Mouse (Mus musculus) inflammation-experienced regulatory T-cells, adult 6 months (primary cell): ENCODE data around the gene Elk3. TPM values are rescaled to one million over a fixed set of nuclear protein-coding genes. Genes with fewer than 3 reads are reported as not detected.

Experiments used
- ATAC-seq: one replicate; pipeline ENCODE4 v1.8.0; 2017
- polyA plus RNA-seq, 3 experiments: library from polyadenylated mRNA; unstranded; fragments of 100-300 nt; shearing (Covaris generic); gene quantifications; one replicate each; pipeline ENCODE4 v1.2.1; 2017

Elk3 gene
- polyA plus RNA-seq, 3 experiments from 2014 or later, result 36.0 to 50.7 (median 38.6) TPM

- no peak for ATAC-seq
Measured at GRCm38 (mm10) chr10:93331543-93331942, 20.6 kb upstream of the Elk3 start.

DNA sequence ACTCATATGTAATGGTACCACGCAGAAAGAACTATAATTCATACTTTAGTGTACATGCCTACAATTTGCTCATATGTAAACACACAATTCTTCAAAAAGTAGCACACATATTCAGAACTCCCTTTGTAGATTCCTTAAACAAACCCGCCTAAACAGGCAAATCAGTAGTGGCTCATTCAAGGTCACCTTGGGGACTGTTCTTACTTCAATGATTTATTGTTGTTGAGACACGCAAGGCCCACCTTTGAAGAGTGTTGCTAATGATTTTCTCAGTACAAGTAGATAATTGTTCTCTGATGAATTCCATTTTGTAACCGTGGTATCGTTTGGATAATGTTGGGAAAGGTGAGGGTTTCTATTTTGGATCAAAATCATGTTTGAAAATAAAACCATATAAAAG lies 17.4 kb upstream of the Elk3 start:
- ATAC-seq, result no peak

DNA sequence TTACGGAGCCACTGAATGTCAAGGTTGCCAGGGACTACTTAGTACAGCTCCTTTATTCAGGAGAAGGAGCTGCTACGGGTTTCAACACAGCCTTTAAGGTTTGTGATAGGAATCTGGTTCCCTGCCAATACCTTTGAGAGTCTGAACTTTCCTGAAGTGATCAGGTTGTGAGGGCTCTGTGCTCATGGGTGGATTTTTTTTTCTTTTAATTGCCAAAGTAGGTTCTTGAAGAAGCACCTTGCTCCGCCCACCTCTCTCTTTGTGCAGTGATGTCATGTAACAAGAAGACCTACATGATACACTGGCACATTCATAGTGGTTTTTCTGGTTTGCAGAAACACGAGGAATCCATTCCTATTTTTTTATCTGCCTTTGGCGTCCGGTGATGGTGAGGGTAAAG lies 16.3 kb upstream of the Elk3 start:
- no peak for ATAC-seq

GRCm38 (mm10) chr10:93326741-93327100 lies 15.8 kb upstream of the Elk3 start:
- no peak for ATAC-seq

GRCm38 (mm10) chr10:93325804-93326740 lies 15.1 kb upstream of the Elk3 start:
- peak; percentile 49 for ATAC-seq

GRCm38 (mm10) chr10:93325369-93325768 lies 14.4 kb upstream of the Elk3 start:
- ATAC-seq, result peak; percentile 92

DNA sequence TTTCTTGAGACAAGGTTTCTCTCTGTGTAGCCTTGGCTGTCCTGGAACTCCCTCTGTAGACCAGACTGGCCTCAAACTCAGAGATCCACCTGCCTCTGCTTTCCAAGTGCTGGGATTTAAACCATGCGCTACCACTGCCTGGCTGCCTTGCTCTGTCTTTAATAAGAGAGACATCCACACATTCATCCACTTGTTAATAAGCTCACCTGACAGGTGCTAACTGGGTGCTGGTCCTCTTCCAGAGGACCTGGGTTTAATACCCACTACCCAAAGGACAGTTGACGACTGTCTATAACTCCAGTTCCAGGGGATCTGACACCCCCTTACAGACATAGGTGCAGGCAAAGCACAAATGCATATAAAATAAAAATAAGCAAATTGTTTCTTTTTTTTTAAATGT lies 13.5 kb upstream of the Elk3 start:
- ATAC-seq, result no peak

DNA sequence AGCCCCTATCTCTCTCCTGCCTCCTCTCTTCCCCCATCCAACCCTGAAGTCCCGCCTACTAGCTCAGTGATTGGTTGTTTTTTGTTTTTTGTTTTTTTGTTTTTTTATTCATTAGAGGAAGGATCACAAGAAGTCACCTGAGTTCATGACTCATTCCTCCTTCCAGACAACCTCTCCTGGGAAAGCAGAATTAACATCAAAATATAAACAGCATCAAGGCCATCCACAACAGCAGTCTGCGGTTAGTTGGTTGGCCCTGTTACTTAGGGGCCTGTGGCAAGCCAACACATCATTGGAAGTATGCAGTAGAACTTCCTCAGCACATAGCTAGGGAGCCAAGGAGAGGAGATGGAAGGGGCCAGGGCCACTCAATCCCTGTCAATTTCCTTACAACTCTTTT lies 12.7 kb upstream of the Elk3 start:
- ATAC-seq, result no peak

DNA sequence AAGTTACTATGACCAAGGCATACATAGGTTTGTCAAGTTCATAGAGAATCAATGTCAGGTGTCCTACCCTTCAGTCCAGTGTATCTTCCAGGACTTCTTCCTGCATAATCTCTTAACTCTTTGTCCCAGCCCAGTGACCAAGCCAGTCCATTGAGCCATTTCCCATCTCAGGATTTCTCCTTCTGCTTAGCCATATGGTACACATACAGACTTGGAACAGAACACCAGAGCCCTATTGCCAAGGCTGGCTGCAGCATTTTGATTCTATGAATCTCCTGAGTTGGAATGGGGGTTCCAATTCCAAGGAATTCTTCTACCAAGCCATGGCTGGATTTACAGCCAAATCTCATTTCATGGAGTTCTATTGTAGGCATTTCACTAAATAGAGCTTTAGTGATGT lies 10.8 kb upstream of the Elk3 start:
- ATAC-seq, result no peak

GRCm38 (mm10) chr10:93320148-93320547 lies 9.2 kb upstream of the Elk3 start:
- no peak for ATAC-seq

GRCm38 (mm10) chr10:93319526-93320063 lies 8.7 kb upstream of the Elk3 start:
- ATAC-seq, result no peak

DNA sequence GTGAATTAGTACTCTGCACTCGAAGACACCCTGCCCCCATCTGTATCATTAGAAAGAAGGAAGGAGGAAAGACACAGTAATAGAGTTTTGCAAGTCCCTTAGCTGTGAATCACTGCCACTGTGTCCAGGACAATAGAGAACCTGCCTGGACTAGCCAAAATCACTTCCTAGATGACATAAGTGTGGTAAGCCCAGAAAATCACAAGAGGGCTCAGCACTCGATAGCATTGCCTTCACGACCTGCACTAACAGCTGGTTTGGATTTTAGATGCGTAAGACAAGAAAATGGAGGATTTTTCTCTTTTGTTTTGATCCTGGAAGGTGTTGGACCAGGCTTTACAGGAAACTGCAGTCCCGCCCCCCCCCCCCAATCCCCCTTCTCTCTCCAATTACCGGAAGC lies 6.0 kb upstream of the Elk3 start:
- ATAC-seq, result no peak

GRCm38 (mm10) chr10:93311576-93311975 lies 641 bp upstream of the Elk3 start:
- no peak for ATAC-seq

GRCm38 (mm10) chr10:93309934-93310621 lies 857 bp downstream of the Elk3 start:
- peak; percentile 29 for ATAC-seq

DNA sequence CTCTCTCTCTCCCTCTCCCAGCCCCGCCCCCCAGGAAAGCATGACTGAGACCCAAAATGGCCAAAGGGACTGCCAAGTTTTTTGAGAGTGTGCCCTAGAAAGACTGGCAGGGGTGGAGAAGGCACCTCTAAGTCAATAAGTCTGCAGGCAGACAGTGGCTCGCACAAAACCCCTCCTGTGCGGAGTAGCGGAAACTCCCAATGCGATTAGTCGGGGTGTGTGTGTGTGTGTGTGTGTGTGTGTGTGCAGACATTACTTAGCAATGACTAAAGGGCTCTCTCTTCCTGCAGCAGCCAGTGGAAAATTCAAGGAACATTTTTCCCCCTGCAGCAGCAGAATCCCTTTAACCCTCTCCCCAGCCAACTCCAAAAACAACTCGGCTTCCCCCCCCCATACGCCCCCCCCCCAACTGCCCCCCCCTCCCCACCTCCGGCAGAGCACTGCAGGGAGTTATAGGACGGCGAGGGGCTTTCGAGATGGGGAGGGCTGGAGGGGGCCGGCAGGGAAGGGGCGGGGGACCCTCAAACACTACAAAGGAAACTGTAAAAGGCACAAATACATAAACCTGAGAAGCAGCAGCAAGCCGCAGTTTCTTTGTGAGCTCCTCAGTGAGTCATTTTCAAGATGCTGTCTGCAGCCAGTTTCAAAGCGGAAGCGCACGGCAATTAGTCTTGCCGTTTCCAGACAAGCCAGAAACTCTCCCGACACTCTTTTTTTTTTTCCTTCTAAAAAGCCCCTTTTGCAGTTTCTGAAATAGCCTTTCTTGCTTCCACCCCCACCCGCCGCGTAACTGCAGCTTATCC lies 1.6 kb downstream of the Elk3 start:
- ATAC-seq, result peak; percentile 57

DNA sequence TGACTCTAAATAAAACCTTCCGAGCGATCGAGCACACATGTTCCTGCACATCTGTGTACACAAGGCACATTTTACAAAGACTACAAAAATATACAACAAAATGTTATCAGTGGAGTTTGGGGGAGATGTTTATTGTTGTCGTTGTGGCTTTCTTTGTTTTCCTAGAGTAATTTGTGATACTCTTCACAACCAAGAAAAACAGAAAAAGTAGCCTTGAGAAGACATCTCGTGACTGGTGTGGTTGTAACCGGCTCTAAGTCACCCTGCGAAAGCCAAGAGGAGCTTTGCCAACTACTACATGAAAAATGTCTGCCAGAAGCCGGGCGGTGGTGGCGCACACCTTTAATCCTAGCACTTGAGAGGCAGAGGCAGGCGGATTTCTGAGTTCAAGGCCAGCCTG lies 4.6 kb downstream of the Elk3 start:
- no peak for ATAC-seq

DNA sequence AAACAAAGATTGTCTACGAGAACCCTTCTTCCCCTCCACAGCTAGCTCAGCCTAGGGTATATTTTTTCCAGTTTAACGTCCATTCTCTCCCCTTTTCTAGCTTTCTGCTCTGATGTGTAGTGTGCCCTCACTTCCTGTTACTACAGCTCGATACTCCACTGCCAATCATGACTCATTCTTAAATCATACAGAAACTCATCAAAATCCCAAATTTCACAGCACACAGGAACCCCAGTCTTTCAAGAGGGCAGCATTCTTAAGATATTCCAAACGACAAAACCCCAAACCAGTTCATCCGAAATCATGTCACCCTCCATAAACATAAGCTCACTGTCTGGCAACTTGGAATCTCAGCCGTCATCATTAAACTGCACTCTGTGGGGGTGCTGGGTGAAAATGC lies 5.0 kb downstream of the Elk3 start:
- ATAC-seq, result peak; percentile 27

DNA sequence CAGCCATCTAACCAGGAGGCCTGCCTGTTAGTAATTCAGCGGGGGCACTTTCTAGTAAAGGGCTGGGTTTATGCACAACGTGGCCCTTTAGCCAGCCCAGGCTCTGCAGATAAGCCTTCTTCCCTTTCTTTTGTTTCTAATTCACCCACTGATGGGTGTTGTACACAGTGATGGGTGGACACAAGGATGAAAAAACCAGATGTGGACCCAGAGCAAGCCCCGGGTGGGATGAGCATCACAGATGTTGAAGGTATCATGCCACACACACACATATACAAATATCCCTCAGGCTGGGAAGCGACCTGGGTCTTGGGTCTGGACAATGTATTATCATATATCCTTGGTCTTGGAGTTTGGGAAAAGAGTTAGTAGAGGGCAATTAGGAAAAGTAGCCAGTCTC lies 7.7 kb downstream of the Elk3 start:
- no peak for ATAC-seq

DNA sequence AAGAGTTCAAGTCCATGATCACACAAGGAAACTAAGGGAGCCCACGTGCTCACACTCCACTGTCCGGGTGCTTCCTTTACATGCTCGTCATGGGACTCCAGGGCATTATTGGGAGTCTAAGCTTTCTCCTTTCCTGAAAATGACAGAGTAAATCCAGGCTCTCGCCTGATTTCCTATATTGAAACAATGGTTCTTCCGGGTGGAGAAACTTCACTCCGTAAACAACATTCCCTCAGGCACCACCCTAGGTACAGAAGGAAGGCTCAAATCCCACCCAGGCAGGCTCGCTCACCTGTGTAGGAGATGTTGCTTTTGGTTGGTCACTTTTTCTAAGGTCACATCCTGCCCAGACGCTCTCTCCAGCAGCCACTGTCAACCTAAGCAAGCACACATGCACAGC lies 9.1 kb downstream of the Elk3 start:
- no peak for ATAC-seq

DNA sequence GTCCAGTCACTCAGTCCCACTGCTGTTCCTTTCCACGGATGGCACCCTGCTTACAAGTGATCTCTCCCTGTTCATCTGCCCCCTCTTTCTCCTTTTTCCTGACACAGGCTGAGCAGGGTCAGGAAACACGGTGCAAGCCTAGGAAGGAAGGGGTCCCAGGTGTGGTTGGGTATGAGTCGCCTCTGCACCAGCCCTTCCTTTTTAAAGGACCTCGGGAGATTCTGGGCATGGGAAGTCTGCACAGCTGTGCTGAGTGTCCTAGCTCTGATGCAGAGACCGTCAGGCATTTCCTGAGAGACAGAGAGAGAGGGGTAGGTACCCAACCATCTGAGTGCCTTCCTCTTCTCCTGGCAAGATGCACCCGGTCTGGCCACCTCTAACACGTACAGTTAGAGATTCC lies 12.7 kb downstream of the Elk3 start:
- ATAC-seq, result no peak

DNA sequence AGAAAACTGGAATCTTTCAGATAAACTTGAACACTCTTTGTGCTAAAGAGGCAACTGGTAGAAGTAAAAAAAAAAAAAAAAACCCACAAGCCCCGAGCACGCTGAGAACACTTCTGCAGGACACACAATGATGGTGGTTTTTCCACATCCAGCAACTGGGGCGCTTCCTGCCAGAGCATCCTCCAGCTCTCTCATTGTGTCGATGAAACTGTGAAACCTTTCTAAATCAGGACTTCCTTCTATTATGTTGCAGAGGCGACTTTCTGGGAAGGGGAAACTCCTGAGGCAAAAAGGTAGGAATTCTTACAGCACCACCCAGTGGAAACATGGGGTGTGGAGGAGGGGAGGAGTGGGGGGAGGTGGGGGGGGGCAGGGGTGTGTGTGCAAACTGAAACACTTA lies 13.2 kb downstream of the Elk3 start:
- peak; percentile 63 for ATAC-seq

- peak; percentile 32 for ATAC-seq
Measured at GRCm38 (mm10) chr10:93294547-93295219, 16.3 kb downstream of the Elk3 start.
